ENCODE assay signal across 8 mouse cellular contexts in the genomic region with DNA sequence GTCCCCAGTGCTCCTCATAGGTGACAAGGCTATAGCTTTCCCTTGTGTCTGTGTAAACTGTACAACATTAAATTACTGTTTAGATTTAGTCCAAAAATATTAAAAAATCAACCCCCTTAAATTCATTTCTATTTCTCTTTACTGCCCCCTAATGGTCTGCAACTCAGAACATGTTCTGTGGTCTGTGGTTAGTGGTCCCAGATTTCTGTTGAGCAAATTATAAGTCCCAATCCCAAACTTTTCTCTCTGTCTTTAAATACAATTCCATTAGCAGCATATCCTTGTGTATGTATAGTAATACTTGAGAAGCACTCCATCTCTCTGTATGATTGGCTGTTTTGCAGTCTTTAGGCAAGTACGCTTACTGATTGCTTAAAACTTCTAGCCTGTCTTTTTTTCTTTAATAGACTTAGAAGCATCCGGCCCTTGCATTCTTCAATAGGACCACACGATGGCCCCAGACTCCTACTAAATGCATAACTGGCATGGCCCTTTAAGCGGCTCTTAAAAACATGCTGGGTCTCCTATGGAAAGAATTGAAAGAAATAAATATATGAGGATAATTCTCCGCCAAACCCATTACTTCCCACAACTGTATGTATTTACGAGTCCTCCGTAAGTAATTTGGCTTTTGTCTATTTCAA. TPM values are rescaled to one million over a fixed set of nuclear protein-coding genes. Genes with fewer than 3 reads are reported as not detected.
DNase-seq lines count a peak whose midpoint lies in the region; ATAC-seq lines count a peak whose summit lies in the region.
"Had no signal": no experiment of that assay in that cellular context is flagged by ENCODE, and none has a peak within 500 bp of the region (broad histone marks: within the 10 kb centered on the region; RNA-seq: fewer than 3 reads in every experiment).

No protein-coding gene starts in this region.

- H3K4me1 ChIP-seq in forebrain, embryonic 14.5 days (ENCODE audit: control insufficient read depth, insufficient read depth, low read length): no peaks in the 10 kb centered on the region
- no peaks in the 10 kb centered on the region for H3K4me1 ChIP-seq in kidney, embryonic 16.5 days (ENCODE audit: insufficient read depth, low read length)

- no peaks in the 10 kb centered on the region for H3K36me3 ChIP-seq in forebrain, embryonic 14.5 days (ENCODE audit: control insufficient read depth, insufficient read depth, low read length)
- H3K36me3 ChIP-seq in kidney, embryonic 16.5 days (ENCODE audit: insufficient read depth, low read length): no peaks in the 10 kb centered on the region
- H3K36me3 ChIP-seq in splenic B cell, adult 2 months (ENCODE audit: control insufficient read depth, insufficient read depth, low read length, poor library complexity, severe bottlenecking): no peaks in the 10 kb centered on the region

- H3K4me3 ChIP-seq in forebrain, embryonic 14.5 days (ENCODE audit: low read depth, low read length): no peak overlapping the region
- H3K4me3 ChIP-seq in kidney, embryonic 16.5 days (ENCODE audit: low read length): no peak overlapping the region
- H3K4me3 ChIP-seq: megakaryocyte, embryonic 14.5 days had no signal

- H3K27ac ChIP-seq in forebrain, embryonic 14.5 days (ENCODE audit: low read depth, low read length): no peak overlapping the region
- no peak overlapping the region for H3K27ac ChIP-seq in kidney, embryonic 16.5 days (ENCODE audit: low read length)

- WGBS in forebrain, embryonic 14.5 days: 53% methylated on average over 7 of the region's 7 CpGs
- 50% methylated on average over 7 of the region's 7 CpGs for WGBS in kidney, embryonic 16.5 days

- no peaks in the 10 kb centered on the region for H3K27me3 ChIP-seq in forebrain, embryonic 14.5 days (replicated peaks; ENCODE audit: control insufficient read depth, insufficient read depth, low read length)
- H3K27me3 ChIP-seq in kidney, embryonic 16.5 days (ENCODE audit: insufficient read depth, low read length): no peaks in the 10 kb centered on the region
- no peaks in the 10 kb centered on the region for H3K27me3 ChIP-seq in splenic B cell, adult 2 months (ENCODE audit: control insufficient read depth, insufficient read depth, low read length, poor library complexity, severe bottlenecking)

- H3K9me3 ChIP-seq in forebrain, embryonic 14.5 days (replicated peaks; ENCODE audit: control insufficient read depth, low read length): no peaks in the 10 kb centered on the region
- no peaks in the 10 kb centered on the region for H3K9me3 ChIP-seq in kidney, embryonic 16.5 days (ENCODE audit: low read length)
- H3K9me3 ChIP-seq: megakaryocyte, embryonic 14.5 days had no signal

- no peak overlapping the region for H3K4me2 ChIP-seq in forebrain, embryonic 14.5 days (ENCODE audit: low read length)
- H3K4me2 ChIP-seq in kidney, embryonic 16.5 days (replicated peaks; ENCODE audit: low read depth, low read length): no peak overlapping the region

- ATAC-seq in activated CD4-positive, CD25-positive, alpha-beta regulatory T cell, adult 4 months: peak; percentile 77
- peak; percentile 72 for ATAC-seq in forebrain, embryonic 14.5 days
- ATAC-seq in kidney, embryonic 16.5 days (ENCODE audit: low FRiP score, low TSS enrichment): peak; percentile 65; the same call in 1 of the 2 replicates

- peak; percentile 12 to 36 for DNase-seq in spleen, postnatal 36 days (ENCODE audit: low spot score in 2 of 2)
- no peak for DNase-seq in spleen, adult 12 weeks (ENCODE audit: low spot score)
- peak; percentile 79 for DNase-seq in forebrain, embryonic 14.5 days (ENCODE audit: low spot score)
- peak; percentile 53 for DNase-seq in lung, postnatal 36 days
- DNase-seq in splenic B cell, adult 2 months (ENCODE audit: low read depth, low spot score): peak; percentile 66

- no peak overlapping the region for H3K9ac ChIP-seq in forebrain, embryonic 14.5 days (ENCODE audit: low read length)
- no peak overlapping the region for H3K9ac ChIP-seq in kidney, embryonic 16.5 days (replicated peaks; ENCODE audit: low read length)

RNA-seq across cellular contexts. Expression of a gene that starts 40.3 kb away (rescaled TPM):
- 100 to 1,000 TPM; 111 to 120 TPM for polyA plus RNA-seq in activated CD4-positive, CD25-positive, alpha-beta regulatory T cell, adult 4 months (2017; shearing (Covaris generic))
- polyA plus RNA-seq in forebrain, embryonic 14.5 days (2014; fragmentation: Nextera tagmentation; extraction: Ambion mirVana): 66.2 and 114 TPM in 2 replicates
- polyA plus RNA-seq in kidney, embryonic 16.5 days (2015; fragmentation: Nextera tagmentation; extraction: Ambion mirVana): 34.4 and 37.8 TPM in 2 replicates
